Mouse (Mus musculus): ENCODE data around the gene Rpl36a.
"Not testable (repeated sequence)": the region's sequence is repeated elsewhere in the genome, so short reads cannot be mapped to it uniquely, and the experiment has no call there.

Rpl36a gene

GRCm38 (mm10) chrX:134585103-134586002 is at the start of gene Rpl36a:
Gene Rpl36a (plus strand): TSS chrX:134585654.
- DNase-seq (ENCODE audit: low spot score in 2 of 2) = peak; percentile 80 to 88

GRCm38 (mm10) chrX:134539795-134540194 is 45.7 kb upstream of the Rpl36a start:
- not testable (repeated sequence) for DNase-seq (ENCODE audit: low spot score in 2 of 2)

- no peak for DNase-seq (ENCODE audit: low spot score in 2 of 2)
Measured at GRCm38 (mm10) chrX:134540414-134541135, 44.9 kb upstream of the Rpl36a start.

- DNase-seq (ENCODE audit: low spot score in 2 of 2) = peak; percentile 9 to 40
Measured at GRCm38 (mm10) chrX:134541145-134541954, 44.1 kb upstream of the Rpl36a start, which contains the start of gene Timm8a1. Gene Timm8a1 (minus strand): TSS chrX:134541865.

- no peak for DNase-seq (ENCODE audit: low spot score in 2 of 2)
Measured at GRCm38 (mm10) chrX:134541955-134542308, 43.5 kb upstream of the Rpl36a start.

- DNase-seq (ENCODE audit: low spot score in 2 of 2) = no peak
Measured at GRCm38 (mm10) chrX:134547330-134547729, 38.1 kb upstream of the Rpl36a start.

GRCm38 (mm10) chrX:134550903-134551302 is 34.6 kb upstream of the Rpl36a start:
- DNase-seq (ENCODE audit: low spot score in 2 of 2) = no peak

GRCm38 (mm10) chrX:134553326-134553725 is 32.1 kb upstream of the Rpl36a start:
- no peak for DNase-seq (ENCODE audit: low spot score in 2 of 2)

GRCm38 (mm10) chrX:134554425-134554824 is 31.0 kb upstream of the Rpl36a start:
- no peak for DNase-seq (ENCODE audit: low spot score in 2 of 2)

GRCm38 (mm10) chrX:134564326-134564725 is 21.1 kb upstream of the Rpl36a start:
- no peak for DNase-seq (ENCODE audit: low spot score in 2 of 2)

GRCm38 (mm10) chrX:134566536-134567222 is 18.8 kb upstream of the Rpl36a start:
- DNase-seq (ENCODE audit: low spot score in 2 of 2) = no peak

- DNase-seq (ENCODE audit: low spot score in 2 of 2) = no peak
Measured at GRCm38 (mm10) chrX:134577896-134578295, 7.6 kb upstream of the Rpl36a start.

- no peak for DNase-seq (ENCODE audit: low spot score in 2 of 2)
Measured at GRCm38 (mm10) chrX:134580528-134581305, 4.7 kb upstream of the Rpl36a start.

GRCm38 (mm10) chrX:134582270-134582669 is 3.2 kb upstream of the Rpl36a start:
- DNase-seq (ENCODE audit: low spot score in 2 of 2) = no peak

- no peak for DNase-seq (ENCODE audit: low spot score in 2 of 2)
Measured at GRCm38 (mm10) chrX:134582888-134583669, 2.4 kb upstream of the Rpl36a start, which contains the start of gene Btk. Gene Btk (minus strand): TSS chrX:134583570.

GRCm38 (mm10) chrX:134586447-134586846 is 993 bp downstream of the Rpl36a start:
- DNase-seq (ENCODE audit: low spot score in 2 of 2) = no peak

GRCm38 (mm10) chrX:134588261-134588660 is 2.8 kb downstream of the Rpl36a start:
- DNase-seq (ENCODE audit: low spot score in 2 of 2) = no peak

- DNase-seq (ENCODE audit: low spot score in 2 of 2) = no peak
Measured at GRCm38 (mm10) chrX:134588997-134589396, 3.5 kb downstream of the Rpl36a start.

- DNase-seq (ENCODE audit: low spot score in 2 of 2) = no peak
Measured at GRCm38 (mm10) chrX:134589836-134590235, 4.4 kb downstream of the Rpl36a start.
